In the genomic region with DNA sequence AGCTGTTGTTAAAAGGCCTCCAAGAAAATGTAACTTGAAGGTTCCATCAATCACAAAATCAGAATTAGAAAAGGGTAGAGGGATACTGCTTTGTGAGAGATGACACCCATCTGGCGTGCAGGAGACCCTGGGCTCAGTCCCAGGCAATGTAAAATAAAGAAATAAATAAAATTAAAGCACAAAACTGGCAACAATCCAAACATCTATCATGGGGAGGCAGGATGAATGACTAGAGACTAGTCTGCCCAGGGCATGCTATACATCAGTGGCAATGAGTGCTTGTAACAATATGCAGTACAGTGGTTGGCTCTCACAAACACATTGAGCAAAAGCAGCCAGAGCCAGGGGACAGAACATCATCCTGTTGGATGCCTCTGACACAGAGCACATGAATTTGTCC, we compare ENCODE assay signal across 15 mouse cellular contexts.
"Had no signal": no experiment of that assay in that cellular context is flagged by ENCODE, and none has a peak within 500 bp of the region (broad histone marks: within the 10 kb centered on the region; RNA-seq: fewer than 3 reads in every experiment).

No protein-coding gene starts in this region.

- H3K4me2 ChIP-seq: limb, embryonic 15.5 days; liver, embryonic 11.5 days; midbrain, embryonic 11.5 days had no signal

- ATAC-seq: intestine, postnatal 0 days; liver, postnatal 0 days had no signal

- H3K27me3 ChIP-seq: limb, embryonic 15.5 days had no signal

- H3K27ac ChIP-seq: kidney, postnatal 0 days; layer of hippocampus, adult 2 months; limb, embryonic 15.5 days; liver, embryonic 14.5 days had no signal

- H3K36me3 ChIP-seq: limb, embryonic 15.5 days had no signal

- DNase-seq: kidney, adult 2 months; kidney, postnatal 25 days; layer of hippocampus, adult 9-11 months; liver, postnatal 0 days; lung, postnatal 36 days; midbrain, embryonic 14.5 days; thymus, adult 18-20 months; thymus, postnatal 36 days had no signal

- H3K9ac ChIP-seq: limb, embryonic 15.5 days; liver, embryonic 14.5 days; liver, postnatal 0 days had no signal

- H3K4me3 ChIP-seq: layer of hippocampus, adult 2 months; limb, embryonic 15.5 days had no signal

- H3K9me3 ChIP-seq: limb, embryonic 15.5 days had no signal
